Mouse (Mus musculus) c-Kit-positive CD71-positive TER-119-positive erythroid progenitor cells, embryonic 14.5 days (primary cell): Measurements from ENCODE around the gene Gm5767.
"Not testable (repeated sequence)": the region's sequence is repeated elsewhere in the genome, so short reads cannot be mapped to it uniquely, and the experiment has no call there.

ENCODE experiments used
- DNase-seq: peaks from one replicate; pipeline ENCODE4 v3.0.0-alpha.2; 2013; ENCODE audit warnings: low spot score

The Gm5767 gene

GRCm38 (mm10) chr16:8714851-8715250 is 34.3 kb downstream of the Gm5767 start:
- no peak for DNase-seq

DNA sequence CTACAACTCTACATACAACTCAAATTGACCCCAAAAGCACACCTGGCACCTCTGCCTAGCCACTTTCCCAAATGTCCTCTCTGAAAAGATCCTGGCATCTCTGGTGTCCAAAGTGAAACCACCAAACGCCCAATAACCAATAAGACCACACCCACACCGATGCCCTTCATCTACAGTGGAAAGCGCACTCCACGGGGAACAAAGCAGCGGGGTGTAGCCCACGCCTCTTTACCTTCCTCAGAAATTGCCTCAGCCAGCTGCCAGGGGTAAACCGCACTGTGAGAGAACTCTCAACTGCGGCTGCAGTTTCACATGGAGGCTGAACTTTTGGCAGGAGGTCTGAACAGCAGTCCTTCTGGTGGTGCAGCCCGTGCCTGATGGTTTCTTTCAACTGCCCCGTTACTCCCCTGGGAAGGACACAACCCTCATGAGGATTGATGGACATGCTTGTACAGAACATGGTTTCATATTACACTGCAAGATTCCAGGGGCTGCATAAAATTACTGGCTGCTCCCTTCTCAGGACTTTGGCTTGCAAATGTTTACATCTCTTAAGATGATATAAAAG is 35.0 kb downstream of the Gm5767 start:
- DNase-seq = no peak

DNA sequence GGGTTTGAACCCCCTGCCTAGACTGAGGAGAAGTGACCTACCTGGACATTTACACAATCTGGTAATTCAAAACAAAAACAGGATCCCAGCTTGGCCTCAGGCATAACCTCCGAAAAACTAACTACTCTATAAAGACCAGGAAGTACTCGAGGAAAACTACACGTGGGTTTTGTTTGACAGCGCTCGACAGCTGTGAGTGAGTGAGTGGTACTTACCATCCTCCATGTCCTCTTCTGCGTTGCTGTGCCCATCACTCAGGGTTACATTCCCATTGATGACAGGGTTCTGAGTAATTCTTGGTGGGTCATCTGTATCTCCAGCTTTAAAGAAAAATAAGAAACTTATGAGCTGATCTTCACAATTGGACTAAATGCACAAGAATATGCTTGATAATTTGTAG is 35.7 kb downstream of the Gm5767 start:
- DNase-seq = no peak

- no peak for DNase-seq
Observed at GRCm38 (mm10) chr16:8717744-8718143, 37.2 kb downstream of the Gm5767 start.

DNA sequence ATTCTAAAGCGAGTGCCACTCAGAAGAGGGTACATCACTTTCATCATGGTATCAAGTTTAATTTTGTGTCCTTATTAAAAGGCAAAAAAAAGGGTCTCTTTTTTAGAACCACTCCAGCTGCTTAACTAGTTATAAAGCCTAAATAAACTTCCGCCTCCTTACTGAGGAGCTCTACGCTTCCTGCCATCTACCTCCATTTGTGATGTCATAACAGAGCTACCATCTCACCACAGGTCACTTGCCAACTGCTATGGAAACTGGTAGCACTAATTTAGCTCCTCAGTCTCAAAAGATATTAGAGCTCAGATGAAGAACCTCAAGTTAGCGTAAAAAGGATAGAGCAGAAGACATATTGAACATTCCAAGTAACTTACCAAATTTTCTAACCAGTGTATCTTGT is 39.9 kb downstream of the Gm5767 start:
- no peak for DNase-seq

GRCm38 (mm10) chr16:8724031-8724430 is 43.5 kb downstream of the Gm5767 start:
- no peak for DNase-seq

DNA sequence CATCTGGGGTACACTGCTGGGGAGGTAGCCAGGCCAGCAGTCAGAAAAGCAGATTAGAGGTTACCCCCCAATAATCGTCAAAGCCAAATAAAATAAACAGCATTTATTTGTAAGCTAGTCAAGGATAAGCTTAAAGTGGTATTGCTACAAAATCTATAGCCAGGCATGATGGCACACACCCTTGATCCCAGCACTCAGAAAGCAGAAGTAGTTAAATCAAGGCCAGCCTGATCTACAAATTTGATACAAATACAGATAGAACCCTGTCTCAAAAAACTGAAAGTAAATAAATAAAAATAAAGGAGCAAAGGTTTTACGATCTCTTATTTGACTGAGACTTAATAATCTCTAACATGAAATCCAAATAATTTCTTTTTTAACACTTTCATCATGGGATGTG is 45.2 kb downstream of the Gm5767 start:
- no peak for DNase-seq

- DNase-seq = no peak
Observed at GRCm38 (mm10) chr16:8728111-8728748, 47.7 kb downstream of the Gm5767 start.

DNA sequence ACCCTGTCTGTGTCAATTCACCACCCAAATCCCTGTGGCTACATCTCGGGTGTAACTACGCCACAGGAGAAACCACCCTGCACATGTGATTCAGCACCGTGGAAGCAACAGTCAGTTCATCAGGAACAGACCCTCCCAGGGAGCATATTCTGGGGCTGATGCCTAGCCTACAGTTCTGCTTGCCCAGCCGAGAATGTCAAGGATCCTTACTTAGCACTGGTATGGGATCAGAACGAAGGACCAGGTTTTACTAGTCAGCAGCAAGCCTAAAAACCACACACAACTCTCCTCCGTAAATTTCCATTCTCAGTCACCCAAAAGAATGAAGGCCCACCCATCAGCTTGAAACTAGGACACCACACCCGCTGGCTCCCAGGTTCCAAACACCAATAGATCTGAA is 51.1 kb downstream of the Gm5767 start:
- no peak for DNase-seq

GRCm38 (mm10) chr16:8732450-8732849 is 51.9 kb downstream of the Gm5767 start:
- not testable (repeated sequence) for DNase-seq
